Mouse (Mus musculus): Measurements from ENCODE around the gene Flt3.

Gene Flt3

DNA sequence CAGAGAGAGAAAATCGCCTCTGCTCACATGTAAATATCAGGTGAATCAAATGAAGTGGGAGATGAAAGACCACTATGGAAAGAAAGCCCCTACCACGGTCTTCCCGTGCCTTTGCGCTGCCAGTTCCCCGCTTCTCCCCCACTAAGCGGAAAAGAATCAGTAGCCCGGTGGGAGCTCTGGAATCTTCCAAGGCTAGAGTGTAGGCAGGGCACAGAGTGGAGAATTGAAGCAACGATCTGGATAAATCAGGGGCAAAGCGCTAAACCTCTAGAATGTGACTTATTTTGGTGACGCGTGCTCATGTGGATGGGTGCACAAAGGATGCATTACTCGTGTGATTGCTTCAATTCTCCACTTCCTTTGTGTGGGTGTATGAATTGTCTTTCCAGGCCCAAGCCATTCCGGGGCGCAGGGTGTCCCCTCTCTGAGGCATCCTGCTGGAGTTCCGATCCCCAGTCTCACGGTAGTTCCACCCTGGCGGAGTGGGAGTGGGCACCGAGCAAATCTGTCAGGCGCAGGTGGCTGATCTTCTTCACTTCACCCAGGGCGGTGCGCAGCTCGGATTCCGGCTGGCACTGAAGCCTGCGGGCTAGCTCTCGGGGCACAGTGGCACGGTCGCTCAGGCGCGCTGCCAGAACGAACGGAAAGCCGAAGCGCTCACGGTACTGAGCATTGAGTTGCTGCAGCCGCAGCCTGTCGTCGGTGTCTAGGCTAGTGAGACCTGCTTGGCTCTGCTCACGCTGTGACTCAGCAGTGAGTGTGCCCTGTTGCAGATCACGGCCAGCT, 85.5 kb downstream of the Flt3 start:
- in situ Hi-C loops (cut with MboI, MseI) = no loop called here

GRCm38 (mm10) chr5:147312830-147313685, 87.2 kb downstream of the Flt3 start:
- in situ Hi-C loops (cut with MboI, MseI) = no loop called here

GRCm38 (mm10) chr5:147309786-147310185, 90.5 kb downstream of the Flt3 start:
- in situ Hi-C loops (cut with MboI, MseI) = loop anchor here (10.0 kb wide), 1 partner anchor 605 kb away; no protein-coding TSS in a partner anchor

- in situ Hi-C loops (cut with MboI, MseI) = loop anchor here (10.0 kb wide), 1 partner anchor 604 kb away; no protein-coding TSS in a partner anchor
Observed at GRCm38 (mm10) chr5:147308451-147308850, 91.8 kb downstream of the Flt3 start.

GRCm38 (mm10) chr5:147307398-147307785, 92.9 kb downstream of the Flt3 start:
- in situ Hi-C loops (cut with MboI, MseI) = loop anchor here (10.0 kb wide), 1 partner anchor 603 kb away; no protein-coding TSS in a partner anchor

DNA sequence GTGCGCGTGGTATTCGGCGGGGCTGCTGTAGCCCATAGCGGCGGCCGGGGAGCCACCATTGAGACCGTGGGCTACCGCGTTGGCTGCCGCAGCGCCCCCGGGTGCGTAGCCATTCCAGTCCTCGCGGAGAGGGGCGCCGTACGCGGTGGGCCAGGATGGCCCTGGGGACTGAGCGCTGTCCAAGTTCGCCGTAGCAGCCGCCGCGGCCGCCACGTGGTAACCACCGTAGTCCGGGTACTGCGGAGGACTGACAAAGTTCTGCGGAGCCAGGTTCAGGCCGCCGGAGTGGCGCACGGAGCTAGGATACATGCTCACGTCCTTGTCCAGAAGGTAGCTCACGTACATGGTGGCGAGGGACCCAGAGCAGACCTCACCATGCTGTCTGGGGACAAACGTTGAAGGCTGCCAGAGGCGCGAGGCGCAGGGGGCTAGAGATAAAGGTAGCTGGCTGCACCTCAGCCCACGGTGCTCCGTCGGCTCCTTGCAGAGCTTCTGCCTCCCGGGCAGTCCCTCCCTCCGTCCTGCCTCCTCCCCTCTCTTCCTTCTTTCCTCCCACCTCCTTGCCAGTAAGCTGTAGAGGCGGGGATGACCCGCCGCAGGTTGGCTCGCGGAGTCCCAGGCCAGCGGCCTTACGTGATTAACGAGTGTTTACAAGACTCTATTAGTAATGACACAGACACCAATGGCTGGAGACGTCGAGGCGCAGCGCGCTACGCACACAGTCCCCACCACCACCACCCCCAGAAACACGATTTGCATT, 93.5 kb downstream of the Flt3 start, which contains the start of gene Cdx2:
TSS of gene Cdx2 (minus strand) at position 633 of the 760 bp plus-strand sequence.
- in situ Hi-C loops (cut with MboI, MseI) = loop anchor here (10.0 kb wide), 1 partner anchor 602 kb away; no protein-coding TSS in a partner anchor

- in situ Hi-C loops (cut with MboI, MseI) = loop anchor here (10.0 kb wide), 1 partner anchor 601 kb away; no protein-coding TSS in a partner anchor
Observed at GRCm38 (mm10) chr5:147305856-147306637, 94.2 kb downstream of the Flt3 start.

DNA sequence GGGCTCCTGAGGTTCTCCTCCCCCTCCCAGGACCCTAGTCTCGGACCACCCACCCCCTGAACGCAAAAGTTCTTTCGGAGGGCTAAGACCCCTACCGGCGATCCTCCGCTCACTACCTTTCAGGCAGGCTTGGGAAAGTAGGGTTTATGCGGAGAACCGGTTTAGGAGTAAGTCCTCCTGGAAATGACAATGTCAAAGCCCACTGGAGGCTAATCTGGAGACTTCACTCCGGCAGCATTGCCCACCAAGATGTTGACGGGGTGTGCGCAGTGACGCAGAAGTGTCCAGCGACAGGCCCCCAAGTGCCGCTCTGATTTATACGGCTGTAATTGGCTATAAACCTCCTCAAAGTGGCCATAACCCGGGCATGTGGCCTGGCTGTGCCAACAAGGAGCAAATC, 95.1 kb downstream of the Flt3 start:
- in situ Hi-C loops (cut with MboI, MseI) = loop anchor here (10.0 kb wide), 1 partner anchor 600 kb away; no protein-coding TSS in a partner anchor

GRCm38 (mm10) chr5:147304276-147305155, 95.8 kb downstream of the Flt3 start:
- in situ Hi-C loops (cut with MboI, MseI) = loop anchor here (10.0 kb wide), 1 partner anchor 600 kb away; no protein-coding TSS in a partner anchor

GRCm38 (mm10) chr5:147302746-147303400, 97.4 kb downstream of the Flt3 start:
- in situ Hi-C loops (cut with MboI, MseI) = loop anchor here (10.0 kb wide), 1 partner anchor 598 kb away; no protein-coding TSS in a partner anchor

DNA sequence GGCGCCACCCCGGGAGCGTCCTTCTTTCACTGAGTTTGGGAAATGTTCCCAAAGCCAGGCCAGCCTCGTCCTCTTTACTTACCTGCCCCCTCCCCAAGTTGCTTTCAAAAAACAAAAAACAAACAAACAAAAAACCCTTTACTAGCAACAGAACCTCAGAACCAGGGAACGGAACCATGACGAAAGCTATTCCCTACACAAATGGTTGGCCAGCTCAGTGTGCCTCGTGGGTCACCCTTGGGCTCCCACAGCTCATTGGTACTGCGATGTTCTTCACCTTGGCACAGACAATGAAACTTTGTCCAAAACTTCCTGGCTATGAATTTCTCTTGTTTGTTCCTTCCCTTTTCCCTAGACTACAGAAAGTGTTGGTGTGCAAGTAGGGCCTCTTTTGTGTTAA, 98.1 kb downstream of the Flt3 start:
- in situ Hi-C loops (cut with MboI, MseI) = loop anchor here (10.0 kb wide), 1 partner anchor 597 kb away; no protein-coding TSS in a partner anchor

- in situ Hi-C loops (cut with MboI, MseI) = loop anchor here (10.0 kb wide), 1 partner anchor 597 kb away; no protein-coding TSS in a partner anchor
Observed at GRCm38 (mm10) chr5:147301781-147302070, 98.6 kb downstream of the Flt3 start.

- in situ Hi-C loops (cut with MboI, MseI) = loop anchor here (10.0 kb wide), 1 partner anchor 596 kb away; no protein-coding TSS in a partner anchor
Observed at GRCm38 (mm10) chr5:147300917-147301780, 99.1 kb downstream of the Flt3 start.

DNA sequence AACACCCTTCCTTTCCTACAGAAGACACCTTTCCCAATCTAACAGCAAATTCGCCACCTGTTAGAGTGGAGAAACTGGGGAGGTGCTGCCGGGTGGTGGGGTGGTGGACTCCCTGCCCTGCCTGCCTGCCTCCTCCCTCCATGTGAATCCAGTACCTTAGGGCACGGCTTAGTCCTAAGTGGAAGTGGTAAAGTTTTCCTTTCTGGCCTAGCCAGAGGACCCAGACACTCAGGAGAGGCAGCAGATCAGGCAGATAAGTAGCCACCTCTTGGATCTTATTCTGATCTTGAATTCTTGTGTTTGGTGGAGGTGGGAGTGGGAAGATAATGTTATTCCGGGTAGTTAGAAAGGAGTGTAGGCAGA, 100.3 kb downstream of the Flt3 start:
- in situ Hi-C loops (cut with MboI, MseI) = loop anchor here (10.0 kb wide), 1 partner anchor 595 kb away; no protein-coding TSS in a partner anchor

DNA sequence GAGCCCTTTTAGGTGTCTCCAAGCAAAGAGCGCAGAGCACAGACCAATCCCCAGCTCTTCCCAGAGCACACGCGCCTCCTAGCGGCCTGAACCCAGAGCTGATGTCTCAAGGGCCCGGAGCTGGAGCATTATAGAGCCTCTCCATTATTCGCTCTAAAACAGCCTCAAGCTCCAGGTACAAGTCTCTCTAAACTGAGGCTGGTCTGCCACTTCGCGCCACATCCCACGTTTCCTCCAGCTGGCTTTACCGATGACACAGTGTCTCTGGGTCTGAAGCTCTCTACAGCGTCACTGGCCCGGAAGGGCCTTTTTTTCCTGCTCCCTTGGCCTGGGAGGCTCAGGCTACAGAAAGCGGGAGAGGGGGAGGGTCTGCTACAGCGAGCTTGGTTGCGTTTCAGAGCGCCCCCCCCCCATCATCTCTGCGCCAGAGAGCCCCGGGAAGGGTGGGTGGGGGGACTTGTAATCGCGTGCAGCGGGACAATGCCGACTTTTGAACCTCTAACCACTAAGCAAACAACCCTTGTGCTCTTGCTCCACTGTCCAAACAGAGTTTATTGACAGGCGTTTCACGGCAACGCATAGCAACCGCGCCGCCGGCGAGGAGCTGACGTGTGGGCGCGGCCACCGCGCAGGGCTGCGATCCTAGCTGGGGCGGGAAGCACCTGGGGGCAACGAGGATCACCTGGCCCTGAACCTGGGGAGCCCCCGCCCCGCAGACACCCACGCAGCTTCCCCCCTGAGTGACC, 100.9 kb downstream of the Flt3 start:
- in situ Hi-C loops (cut with MboI, MseI) = no loop called here

- in situ Hi-C loops (cut with MboI, MseI) = no loop called here
Observed at GRCm38 (mm10) chr5:147297249-147297648, 103.0 kb downstream of the Flt3 start.

GRCm38 (mm10) chr5:147294121-147294520, 106.2 kb downstream of the Flt3 start:
- in situ Hi-C loops (cut with MboI, MseI) = no loop called here

Data from T-helper 2 cell (primary cell).